Mouse (Mus musculus): ENCODE measurements around the gene Atp7b. TPM values are rescaled to one million over a fixed set of nuclear protein-coding genes. Genes with fewer than 3 reads are reported as not detected.

The Atp7b gene
- total RNA-seq, 2 experiments from 2014 or later = 0.96 to 4.3 TPM

GRCm38 (mm10) chr8:21946462-21946861 is 113.6 kb downstream of the Atp7b start, which contains the start of gene Defb13:
Gene Defb13 (plus strand): TSS chr8:21946762.
- no peak for ATAC-seq (replicated peaks; ENCODE audit: low FRiP score, poor library complexity, severe bottlenecking)

Other genes starting within 250 kb of the Atp7b start
- gene Defb50, start 236.8 kb downstream of the Atp7b start, total RNA-seq (2015; ENCODE audit: low replicate concordance) = not detected in 2 replicates
- gene Defb50, start 236.8 kb downstream of the Atp7b start, total RNA-seq (2017; ENCODE audit: low replicate concordance) = not detected in 2 replicates
- not detected in 2 replicates for gene Defb2, start 220.4 kb downstream of the Atp7b start, total RNA-seq (2015; ENCODE audit: low replicate concordance)
- not detected in 2 replicates for gene Defb2, start 220.4 kb downstream of the Atp7b start, total RNA-seq (2017; ENCODE audit: low replicate concordance)
- gene Defb10, start 201.4 kb downstream of the Atp7b start, total RNA-seq (2015; ENCODE audit: low replicate concordance) = not detected in 2 replicates
- not detected in 2 replicates for gene Defb10, start 201.4 kb downstream of the Atp7b start, total RNA-seq (2017; ENCODE audit: low replicate concordance)
- gene Defb9, start 174.9 kb downstream of the Atp7b start, total RNA-seq (2015; ENCODE audit: low replicate concordance) = not detected in 2 replicates
- gene Defb9, start 174.9 kb downstream of the Atp7b start, total RNA-seq (2017; ENCODE audit: low replicate concordance) = not detected in 2 replicates
- not detected in 2 replicates for gene Defb11, start 153.9 kb downstream of the Atp7b start, total RNA-seq (2015; ENCODE audit: low replicate concordance)
- not detected in 2 replicates for gene Defb11, start 153.9 kb downstream of the Atp7b start, total RNA-seq (2017; ENCODE audit: low replicate concordance)
- not detected in 2 replicates for gene Defb15, start 127.6 kb downstream of the Atp7b start, total RNA-seq (2015; ENCODE audit: low replicate concordance)
- not detected in 2 replicates for gene Defb15, start 127.6 kb downstream of the Atp7b start, total RNA-seq (2017; ENCODE audit: low replicate concordance)
- not detected in 2 replicates for gene Defb35, start 122.0 kb downstream of the Atp7b start, total RNA-seq (2015; ENCODE audit: low replicate concordance)
- gene Defb35, start 122.0 kb downstream of the Atp7b start, total RNA-seq (2017; ENCODE audit: low replicate concordance) = not detected in 2 replicates
- not detected in 2 replicates for gene Defb13, start 113.5 kb downstream of the Atp7b start, total RNA-seq (2015; ENCODE audit: low replicate concordance)
- not detected in 2 replicates for gene Defb13, start 113.5 kb downstream of the Atp7b start, total RNA-seq (2017; ENCODE audit: low replicate concordance)
- not detected in 2 replicates for gene Fam90a1a, start 101.6 kb downstream of the Atp7b start, total RNA-seq (2015; ENCODE audit: low replicate concordance)
- gene Fam90a1a, start 101.6 kb downstream of the Atp7b start, total RNA-seq (2017; ENCODE audit: low replicate concordance) = not detected in 2 replicates
- not detected in 2 replicates for gene Ccdc70, start 90.5 kb downstream of the Atp7b start, total RNA-seq (2015; ENCODE audit: low replicate concordance)
- gene Ccdc70, start 90.5 kb downstream of the Atp7b start, total RNA-seq (2017; ENCODE audit: low replicate concordance) = not detected in 2 replicates
- 6.9 and 7.1 TPM in 2 replicates for gene Alg11, start 416 bp upstream of the Atp7b start, total RNA-seq (2015; ENCODE audit: low replicate concordance)
- 8.9 and 9.0 TPM in 2 replicates for gene Alg11, start 416 bp upstream of the Atp7b start, total RNA-seq (2017; ENCODE audit: low replicate concordance)
- not detected in 2 replicates for gene Nek5, start 64.7 kb upstream of the Atp7b start, total RNA-seq (2015; ENCODE audit: low replicate concordance)
- gene Nek5, start 64.7 kb upstream of the Atp7b start, total RNA-seq (2017; ENCODE audit: low replicate concordance) = 0.68 TPM in 1 of 2 replicates, not detected in the other
- gene Nek3, start 106.1 kb upstream of the Atp7b start, total RNA-seq (2015; ENCODE audit: low replicate concordance) = 4.4 and 7.1 TPM in 2 replicates
- 5.9 and 7.7 TPM in 2 replicates for gene Nek3, start 106.1 kb upstream of the Atp7b start, total RNA-seq (2017; ENCODE audit: low replicate concordance)
- 28.0 and 39.6 TPM in 2 replicates for gene Ckap2, start 125.5 kb upstream of the Atp7b start, total RNA-seq (2015; ENCODE audit: low replicate concordance)
- 34.1 and 40.0 TPM in 2 replicates for gene Ckap2, start 125.5 kb upstream of the Atp7b start, total RNA-seq (2017; ENCODE audit: low replicate concordance)
- gene Vps36, start 132.5 kb upstream of the Atp7b start, total RNA-seq (2015; ENCODE audit: low replicate concordance) = 10.0 and 12.3 TPM in 2 replicates
- gene Vps36, start 132.5 kb upstream of the Atp7b start, total RNA-seq (2017; ENCODE audit: low replicate concordance) = 8.5 and 11.8 TPM in 2 replicates
- 0.21 and 0.58 TPM in 2 replicates for gene Thsd1, start 167.0 kb upstream of the Atp7b start, total RNA-seq (2015; ENCODE audit: low replicate concordance)
- 0.28 TPM in 1 of 2 replicates, not detected in the other for gene Thsd1, start 167.0 kb upstream of the Atp7b start, total RNA-seq (2017; ENCODE audit: low replicate concordance)
- not detected in 2 replicates for gene Tpte, start 223.1 kb upstream of the Atp7b start, total RNA-seq (2015; ENCODE audit: low replicate concordance)
- not detected in 2 replicates for gene Tpte, start 223.1 kb upstream of the Atp7b start, total RNA-seq (2017; ENCODE audit: low replicate concordance)

All from erythroblast, adult 5-6 weeks (primary cell).